Mouse (Mus musculus): Measurements from ENCODE around the gene Hrc. TPM values are rescaled to one million over a fixed set of nuclear protein-coding genes. Genes with fewer than 3 reads are reported as not detected.
A peak's percentile ranks its signal among the peaks of the same experiment; 100 is the strongest.
"Not testable (repeated sequence)": the region's sequence is repeated elsewhere in the genome, so short reads cannot be mapped to it uniquely, and the experiment has no call there.

Hrc gene
- total RNA-seq, 2 experiments from 2014 or later: 954 to 975 TPM

- DNase-seq: peak; percentile 92 to 97
Measured at GRCm38 (mm10) chr7:45333431-45333982, 1.6 kb upstream of the Hrc start, which contains the start of gene Trpm4. Gene Trpm4 (minus strand): TSS chr7:45333780.

GRCm38 (mm10) chr7:45334605-45335004 lies 485 bp upstream of the Hrc start:
- peak; percentile 61 to 77 for DNase-seq

GRCm38 (mm10) chr7:45336319-45336718 lies 1.2 kb downstream of the Hrc start:
- no peak for DNase-seq

- no peak for DNase-seq
Measured at GRCm38 (mm10) chr7:45337469-45337868, 2.4 kb downstream of the Hrc start.

- peak in 1 of 2 experiments; percentile 38 for DNase-seq
Measured at GRCm38 (mm10) chr7:45338161-45338911, 3.2 kb downstream of the Hrc start.

GRCm38 (mm10) chr7:45339410-45340065 lies 4.4 kb downstream of the Hrc start:
- peak; percentile 74 to 75 for DNase-seq

GRCm38 (mm10) chr7:45340066-45340442 lies 5.0 kb downstream of the Hrc start:
- no peak for DNase-seq

- peak; percentile 74 to 76 for DNase-seq
Measured at GRCm38 (mm10) chr7:45340669-45341068, 5.6 kb downstream of the Hrc start.

- DNase-seq: peak; percentile 79 to 85
Measured at GRCm38 (mm10) chr7:45341303-45341702, 6.2 kb downstream of the Hrc start.

- DNase-seq: no peak
Measured at GRCm38 (mm10) chr7:45342081-45342480, 7.0 kb downstream of the Hrc start.

- no peak for DNase-seq
Measured at GRCm38 (mm10) chr7:45343543-45343942, 8.5 kb downstream of the Hrc start.

- no peak for DNase-seq
Measured at GRCm38 (mm10) chr7:45346905-45347304, 11.8 kb downstream of the Hrc start.

- no peak for DNase-seq
Measured at GRCm38 (mm10) chr7:45353041-45353440, 18.0 kb downstream of the Hrc start.

- DNase-seq: no peak
Measured at GRCm38 (mm10) chr7:45355318-45356020, 20.4 kb downstream of the Hrc start.

- no peak for DNase-seq
Measured at GRCm38 (mm10) chr7:45356087-45356486, 21.0 kb downstream of the Hrc start.

GRCm38 (mm10) chr7:45359081-45359480 lies 24.0 kb downstream of the Hrc start:
- DNase-seq: not testable (repeated sequence)

GRCm38 (mm10) chr7:45360404-45361125 lies 25.5 kb downstream of the Hrc start:
- no peak for DNase-seq

GRCm38 (mm10) chr7:45361243-45361804 lies 26.2 kb downstream of the Hrc start:
- peak; percentile 63 to 75 for DNase-seq

GRCm38 (mm10) chr7:45362801-45363200 lies 27.7 kb downstream of the Hrc start:
- no peak for DNase-seq

GRCm38 (mm10) chr7:45363983-45364382 lies 28.9 kb downstream of the Hrc start:
- DNase-seq: no peak

Measured in heart, adult 18-20 months (tissue).